Mouse (Mus musculus) spleen, postnatal 0 days (tissue): ENCODE data around the gene Ccdc170. TPM values are rescaled to one million over a fixed set of nuclear protein-coding genes. Genes with fewer than 3 reads are reported as not detected.

Experiments used
- polyA plus RNA-seq: library from polyadenylated mRNA; unstranded; fragments of >200 nt; fragmentation: Nextera tagmentation; extraction: Ambion mirVana; gene quantifications from 2 replicates; pipeline ENCODE4 v1.2.1, GENCODE M21; 2015

The Ccdc170 gene
- not detected in 2 replicates for polyA plus RNA-seq

DNA sequence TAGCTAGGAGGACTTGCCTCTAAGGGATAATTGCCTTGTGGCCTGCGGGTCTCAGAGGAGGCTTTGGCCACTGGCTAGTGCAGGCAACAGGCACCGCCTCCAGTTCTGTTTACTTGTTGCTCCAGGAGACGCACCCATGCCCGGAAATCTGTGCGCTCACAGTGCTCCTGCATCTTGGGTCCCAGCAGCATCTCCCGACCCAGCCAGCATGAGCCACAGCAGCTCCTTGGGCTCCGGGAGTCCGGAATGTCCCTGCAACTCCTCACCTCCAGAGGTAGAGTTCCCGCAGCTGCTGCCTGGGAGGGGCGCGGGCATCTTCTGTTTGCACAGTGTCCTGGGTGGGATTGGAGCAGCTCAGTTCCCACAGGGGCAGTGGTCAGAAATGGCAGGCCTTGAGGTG lies at the start of gene Ccdc170:
Ccdc170 (plus strand) TSS at position 148 of the 400 bp plus-strand sequence.

DNA sequence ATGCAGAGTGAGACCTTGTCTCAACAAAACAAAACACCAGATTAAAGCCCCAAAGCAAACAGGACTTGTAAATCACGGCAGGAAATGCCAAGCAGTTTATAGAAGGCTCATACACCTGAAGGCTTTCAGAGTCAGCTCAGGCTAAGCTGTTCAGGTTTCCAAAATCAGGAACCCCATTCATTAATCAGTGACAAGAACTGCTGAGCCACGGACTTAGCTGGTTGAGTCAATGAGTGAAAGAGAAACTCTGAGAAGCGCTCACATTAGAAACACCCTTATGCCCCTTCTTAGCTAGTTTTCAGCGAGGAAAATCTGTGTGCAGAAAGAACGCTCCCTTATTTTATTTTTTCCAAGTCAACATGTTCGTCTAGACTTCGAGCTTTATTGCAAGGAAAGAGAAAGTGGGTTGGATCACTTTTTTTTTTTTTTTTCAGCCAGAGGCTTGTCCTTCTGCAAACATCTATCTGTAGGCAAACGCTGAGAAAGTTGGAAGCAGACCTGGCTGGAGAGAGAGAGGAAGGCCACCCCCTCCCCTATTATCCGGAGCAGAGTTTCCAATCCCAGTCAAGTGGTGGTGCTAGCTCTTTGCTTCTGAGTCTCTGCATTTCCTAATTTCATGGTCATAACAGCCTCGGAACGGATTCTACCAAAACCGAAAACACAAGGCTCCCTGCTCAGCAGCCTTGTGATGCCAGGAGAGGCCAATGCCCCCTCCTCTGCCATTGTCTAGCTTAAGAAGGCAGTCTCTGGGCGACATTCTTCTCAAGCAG lies 129.3 kb downstream of the Ccdc170 start, which contains the start of gene Esr1:
Esr1 (plus strand) TSS at position 208 of the 770 bp plus-strand sequence.

Other genes with a start within 250 kb of the Ccdc170 start
- 21.0 and 28.0 TPM in 2 replicates for gene Akap12, start 216.1 kb upstream of the Ccdc170 start, polyA plus RNA-seq
- 5.1 and 5.3 TPM in 2 replicates for gene Zbtb2, start 94.4 kb upstream of the Ccdc170 start, polyA plus RNA-seq
- gene Rmnd1, start 50.1 kb upstream of the Ccdc170 start, polyA plus RNA-seq: 20.1 and 23.4 TPM in 2 replicates
- gene Armt1, start 50.0 kb upstream of the Ccdc170 start, polyA plus RNA-seq: 20.1 and 20.3 TPM in 2 replicates
- 0.74 and 0.83 TPM in 2 replicates for gene Esr1, start 129.1 kb downstream of the Ccdc170 start, polyA plus RNA-seq